Mouse (Mus musculus) MEL-GATA-1-ER (cell line): ENCODE measurements around the gene Polr3h.
"Not testable (repeated sequence)": the region's sequence is repeated elsewhere in the genome, so short reads cannot be mapped to it uniquely, and the experiment has no call there.

ENCODE experiments used
- DNase-seq: peaks from one replicate; pipeline ENCODE4 v3.0.0-alpha.2; 2012; ENCODE audit warnings: low read depth; ENCODE audit errors: extremely low read depth

The Polr3h gene

GRCm38 (mm10) chr15:81925760-81926445 lies at the start of gene Polr3h:
Gene Polr3h (minus strand): TSS chr15:81926240.
- peak; percentile 90 for DNase-seq

GRCm38 (mm10) chr15:81975156-81975555 lies 49.1 kb upstream of the Polr3h start:
- DNase-seq: not testable (repeated sequence)

GRCm38 (mm10) chr15:81970498-81970897 lies 44.5 kb upstream of the Polr3h start:
- DNase-seq: not testable (repeated sequence)

GRCm38 (mm10) chr15:81969635-81970034 lies 43.6 kb upstream of the Polr3h start:
- DNase-seq: not testable (repeated sequence)

- peak; percentile 50 for DNase-seq
These were observed 43.1 kb upstream of the Polr3h start for GRCm38 (mm10) chr15:81969173-81969572.

- no peak for DNase-seq
These were observed 42.4 kb upstream of the Polr3h start for GRCm38 (mm10) chr15:81968447-81968846.

- no peak for DNase-seq
These were observed 41.8 kb upstream of the Polr3h start for GRCm38 (mm10) chr15:81967821-81968220.

- no peak for DNase-seq
These were observed 40.2 kb upstream of the Polr3h start for GRCm38 (mm10) chr15:81966062-81966829.

GRCm38 (mm10) chr15:81964980-81965545 lies 39.0 kb upstream of the Polr3h start:
- no peak for DNase-seq

- DNase-seq: no peak
These were observed 38.2 kb upstream of the Polr3h start for GRCm38 (mm10) chr15:81964262-81964661.

- DNase-seq: no peak
These were observed 35.0 kb upstream of the Polr3h start for GRCm38 (mm10) chr15:81961078-81961451.

GRCm38 (mm10) chr15:81960171-81961077 lies 34.4 kb upstream of the Polr3h start, which contains the start of gene Pmm1:
Gene Pmm1 (minus strand): TSS chr15:81960930.
- peak; percentile 92 for DNase-seq

- peak; percentile 26 for DNase-seq
These were observed 32.9 kb upstream of the Polr3h start for GRCm38 (mm10) chr15:81958906-81959305.

- DNase-seq: no peak
These were observed 31.6 kb upstream of the Polr3h start for GRCm38 (mm10) chr15:81957598-81957997.

- peak; percentile 17 for DNase-seq
These were observed 30.4 kb upstream of the Polr3h start for GRCm38 (mm10) chr15:81956457-81956856.

- DNase-seq: no peak
These were observed 29.4 kb upstream of the Polr3h start for GRCm38 (mm10) chr15:81955414-81955813.

GRCm38 (mm10) chr15:81954716-81955115 lies 28.7 kb upstream of the Polr3h start:
- DNase-seq: no peak

GRCm38 (mm10) chr15:81954151-81954583 lies 28.1 kb upstream of the Polr3h start:
- no peak for DNase-seq

- no peak for DNase-seq
These were observed 26.3 kb upstream of the Polr3h start for GRCm38 (mm10) chr15:81952310-81952709.

GRCm38 (mm10) chr15:81951159-81951558 lies 25.1 kb upstream of the Polr3h start:
- DNase-seq: no peak

GRCm38 (mm10) chr15:81950716-81951115 lies 24.7 kb upstream of the Polr3h start:
- DNase-seq: no peak
